Mouse (Mus musculus) heart, postnatal 10 days (tissue): ENCODE results near the gene Fxr2. TPM values are rescaled to one million over a fixed set of nuclear protein-coding genes. Genes with fewer than 3 reads are reported as not detected.
A peak's percentile ranks its signal among the peaks of the same experiment; 100 is the strongest.

Experiments
- DNase-seq, 2 experiments: peaks; one replicate each; pipeline ENCODE4 v3.0.0; 2021
- intact Hi-C: fragments of 180-260 bp; cut with DNase I; formaldehyde crosslinking; loops from one replicate; pipeline ENCODE4 v1.15.1; 2025
- total RNA-seq, 2 experiments: library from RNA; stranded (reverse); gene quantifications; 2 replicates each; pipeline ENCODE4 v1.2.3; 2021

Gene Fxr2
- total RNA-seq, 2 experiments from 2014 or later, result 72.1 to 78.7 TPM

DNA sequence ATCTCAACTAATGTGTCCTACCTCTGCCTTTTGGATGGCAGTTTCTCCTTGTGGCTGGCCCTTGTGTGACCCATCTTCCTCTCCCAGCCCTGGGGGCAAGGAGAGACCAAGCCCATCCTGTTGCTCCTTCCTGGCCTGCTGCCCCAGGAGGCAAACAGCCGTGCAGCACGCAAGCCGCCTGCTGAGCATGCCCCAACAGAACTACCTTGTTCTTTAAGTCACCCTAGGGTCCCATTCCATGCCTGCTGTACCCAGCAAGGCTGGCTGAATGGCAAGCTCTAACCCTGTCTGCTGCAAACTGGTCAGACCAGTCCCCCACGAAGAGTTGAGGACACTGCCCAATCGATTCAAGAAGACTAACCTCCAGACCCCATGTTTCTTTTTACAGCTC, 23.3 kb downstream of the Fxr2 start:
- intact Hi-C loops, result no loop called here
- no peak for DNase-seq

DNA sequence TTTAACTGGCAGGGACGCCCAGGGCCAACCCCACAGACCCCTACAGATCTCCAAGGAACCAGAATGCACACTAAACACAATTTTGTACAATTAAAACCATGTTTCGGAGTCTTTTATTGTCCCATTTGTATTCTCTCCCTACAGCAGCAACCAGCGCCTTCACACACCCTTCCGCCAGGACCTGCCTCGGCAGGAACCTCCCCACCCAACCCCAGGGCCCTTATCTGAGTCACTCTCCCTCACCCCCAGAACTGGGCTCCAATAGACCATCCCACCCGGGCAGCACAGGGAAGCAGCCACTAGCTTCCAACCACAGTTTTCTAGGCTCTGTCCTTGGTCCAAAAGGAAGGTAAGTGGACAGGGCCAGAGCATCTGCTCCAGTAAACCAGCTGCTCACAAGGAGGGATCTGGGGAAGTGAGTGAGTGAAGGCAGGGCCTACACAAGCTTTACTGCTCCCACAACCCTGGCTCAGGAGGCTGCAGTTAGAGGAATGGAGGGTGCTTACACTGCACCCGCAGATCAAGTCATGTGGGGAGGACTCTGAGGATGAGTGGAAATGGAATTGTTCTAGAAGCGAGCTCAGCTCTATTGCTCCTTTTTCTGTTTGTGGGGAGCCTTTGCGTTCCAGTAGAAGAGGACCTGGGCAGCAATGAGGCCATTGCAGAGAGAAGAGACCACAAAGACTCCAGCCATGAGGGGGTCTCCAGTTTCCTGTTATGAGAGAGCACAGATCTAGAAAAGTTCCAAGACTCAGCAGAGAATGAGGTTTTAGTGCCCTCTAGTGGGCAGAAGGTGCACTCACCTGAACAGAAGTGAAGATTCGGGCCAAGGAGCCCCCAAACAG, 24.0 kb downstream of the Fxr2 start:
- intact Hi-C loops, result no loop called here
- DNase-seq, result peak; percentile 47 to 70

DNA sequence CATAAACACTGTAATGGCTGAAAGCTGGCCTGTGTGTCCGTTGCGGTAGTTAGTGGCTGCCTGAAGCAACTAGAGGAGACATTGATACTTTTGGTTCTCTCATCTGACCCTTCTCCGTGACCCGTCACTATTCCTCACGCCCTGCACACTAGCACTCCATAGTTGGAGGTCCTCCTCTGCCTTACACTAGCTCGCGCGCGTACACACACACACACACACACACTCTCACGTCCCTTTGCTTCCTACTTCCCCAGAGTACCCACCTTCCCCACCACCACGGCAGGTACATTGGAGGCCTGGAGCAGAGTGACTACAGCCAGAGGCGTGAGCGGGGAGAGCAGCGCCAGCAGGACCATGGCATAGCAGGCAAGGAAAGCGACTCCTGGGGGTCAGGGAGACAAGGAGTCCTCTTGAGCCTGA, 24.7 kb downstream of the Fxr2 start:
- intact Hi-C loops, result no loop called here
- DNase-seq, result no peak

DNA sequence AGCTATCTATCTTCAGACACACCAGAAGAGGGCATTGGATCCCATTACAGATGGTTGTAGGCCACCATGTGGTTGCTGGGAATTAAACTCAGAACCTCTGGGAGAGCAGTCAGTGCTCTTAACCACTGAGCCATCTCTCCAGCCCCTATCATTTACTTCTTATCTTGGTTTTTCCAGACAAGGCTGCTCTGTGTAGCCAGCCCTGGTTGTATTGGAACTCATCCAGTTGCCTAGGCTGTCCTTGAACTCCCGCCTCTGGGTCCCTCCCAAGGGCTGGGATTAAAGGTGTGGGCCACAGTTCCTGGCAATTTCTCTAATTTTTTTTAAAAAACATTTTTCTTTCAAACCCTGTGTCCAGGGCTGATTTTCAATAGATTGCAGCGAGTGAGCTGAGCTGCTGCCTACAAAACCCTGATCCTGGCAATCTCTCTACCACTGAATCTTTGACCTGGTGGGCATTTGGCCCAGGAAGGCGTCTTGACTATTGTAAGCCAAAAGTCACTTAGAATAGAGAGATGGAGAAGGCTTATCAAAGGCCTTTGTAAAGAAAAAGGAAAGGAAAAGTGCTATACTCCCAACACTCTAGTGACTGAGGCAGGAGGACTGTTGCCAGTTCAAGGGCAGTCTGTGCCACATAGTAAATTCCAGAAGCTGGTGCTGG, 28.6 kb downstream of the Fxr2 start:
- peak in 1 of 2 experiments; percentile 42 for DNase-seq
- intact Hi-C loops, result no loop called here

DNA sequence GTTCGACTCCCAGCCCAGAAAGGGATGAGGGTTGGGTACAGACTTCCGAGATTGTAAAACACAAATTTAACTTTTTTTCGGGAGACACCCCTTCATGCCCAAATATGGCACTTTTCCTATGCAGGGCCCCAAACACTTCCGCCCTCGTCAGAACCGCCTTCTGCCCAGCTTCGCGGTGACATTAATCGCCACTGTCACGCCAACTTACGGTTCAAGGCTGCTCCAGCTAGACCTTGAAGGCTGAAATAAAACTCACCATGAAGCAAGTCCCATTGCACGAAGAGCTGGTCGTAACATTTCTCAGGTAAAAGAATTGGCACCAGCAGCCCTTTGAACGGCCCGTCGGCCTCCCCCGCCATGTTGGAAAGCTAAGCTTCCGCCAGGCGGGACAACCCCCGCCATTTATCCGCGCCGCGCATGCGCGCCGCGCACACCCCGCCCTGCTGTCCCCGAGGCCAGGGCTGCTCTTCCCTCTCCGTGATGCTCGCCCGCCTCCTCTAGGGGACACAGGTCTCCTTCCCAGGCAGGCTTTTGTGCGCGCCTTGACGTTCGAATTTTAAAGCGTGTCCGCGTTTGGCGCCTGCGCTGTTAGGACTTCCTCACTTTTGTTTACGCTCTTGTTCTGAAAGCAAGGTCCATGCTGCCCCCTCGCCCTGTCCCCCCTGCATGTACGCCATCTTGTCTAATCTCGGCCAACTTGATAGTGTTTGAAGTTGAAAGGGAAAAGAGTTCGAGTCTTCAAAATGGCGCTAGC, 29.6 kb downstream of the Fxr2 start, which contains the start of gene Mpdu1:
TSS of gene Mpdu1 (minus strand) at position 430 of the 754 bp plus-strand sequence.
- intact Hi-C loops, result loop anchor here (1.0 kb wide), 1 partner anchor 10 kb away; the partner anchor contains the start of gene Eif4a1
- peak; percentile 96 for DNase-seq

DNA sequence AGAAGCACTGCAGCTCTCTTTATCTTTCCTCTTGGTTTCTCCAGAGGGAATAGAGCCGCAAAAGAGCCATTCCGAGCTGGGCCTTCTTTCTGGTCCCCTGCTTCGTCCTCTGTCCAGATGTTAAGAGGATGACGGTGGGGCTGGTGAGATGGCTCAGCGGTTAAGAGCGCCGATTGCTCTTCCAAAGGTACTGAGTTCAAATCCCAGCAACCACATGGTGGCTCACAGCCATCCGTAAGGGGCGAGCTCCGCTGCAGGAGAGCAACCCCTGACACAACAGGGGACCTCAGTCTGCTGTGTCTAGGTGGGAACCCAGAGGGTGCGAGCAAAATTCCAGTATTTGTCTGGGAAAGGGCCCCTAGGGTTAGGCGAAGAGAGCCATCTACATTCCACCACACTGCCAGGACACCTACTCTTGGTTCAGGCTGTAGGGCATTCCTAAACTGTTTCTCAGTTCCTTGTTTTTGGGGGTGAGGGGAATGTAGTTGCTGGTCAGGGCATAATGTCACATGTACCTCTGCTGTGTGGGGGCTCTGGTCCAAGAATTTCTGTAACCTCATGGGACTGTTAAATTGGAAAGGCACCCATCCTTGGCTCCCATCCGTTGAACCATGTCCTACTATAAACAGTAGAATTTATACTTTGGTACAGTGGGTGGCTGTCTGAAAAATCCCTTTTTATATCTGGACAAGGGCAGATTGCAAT, 30.3 kb downstream of the Fxr2 start:
- intact Hi-C loops, result loop anchor here (1.0 kb wide), 1 partner anchor 9 kb away; the partner anchor contains the start of gene Eif4a1
- no peak for DNase-seq

DNA sequence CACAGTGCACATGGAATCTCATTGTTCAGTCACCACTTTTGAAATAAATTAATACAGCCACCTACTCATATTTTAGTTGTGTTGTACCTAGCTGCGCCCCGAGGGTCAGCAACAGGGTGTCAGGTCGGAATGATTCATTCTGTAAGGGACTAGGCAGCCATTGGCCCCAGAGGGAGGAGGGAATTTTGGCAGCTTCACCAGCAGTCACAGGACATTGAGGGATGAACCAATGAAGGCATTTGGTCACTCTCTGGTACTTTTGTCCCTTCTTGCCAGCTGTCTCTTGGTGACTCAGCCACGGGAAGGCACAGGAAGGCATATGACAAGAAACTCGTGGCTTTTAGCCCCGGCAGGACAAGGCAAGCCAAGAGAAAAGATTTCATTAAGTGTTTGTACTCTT, 31.0 kb downstream of the Fxr2 start:
- intact Hi-C loops, result no loop called here
- DNase-seq, result peak in 1 of 2 experiments; percentile 41

DNA sequence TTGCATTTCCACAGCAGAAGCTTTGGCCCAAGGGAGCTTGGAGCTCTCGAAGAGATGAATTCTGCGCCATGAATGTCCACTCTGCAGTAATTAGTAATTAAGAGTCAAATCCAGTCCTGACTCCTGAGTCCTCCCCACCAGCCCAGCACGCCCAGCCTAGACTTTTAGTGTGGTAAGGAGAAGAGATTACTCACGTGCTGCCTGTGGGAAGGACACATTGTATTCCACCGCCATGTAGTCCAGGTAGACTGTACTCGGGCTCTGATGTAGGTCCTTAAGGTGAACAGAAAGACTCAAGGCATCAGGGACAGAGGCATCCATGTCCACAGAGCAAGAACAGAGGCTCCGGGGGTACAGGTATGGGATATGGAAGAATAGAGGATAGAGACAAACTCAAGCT, 32.1 kb downstream of the Fxr2 start:
- no peak for DNase-seq
- intact Hi-C loops, result no loop called here

DNA sequence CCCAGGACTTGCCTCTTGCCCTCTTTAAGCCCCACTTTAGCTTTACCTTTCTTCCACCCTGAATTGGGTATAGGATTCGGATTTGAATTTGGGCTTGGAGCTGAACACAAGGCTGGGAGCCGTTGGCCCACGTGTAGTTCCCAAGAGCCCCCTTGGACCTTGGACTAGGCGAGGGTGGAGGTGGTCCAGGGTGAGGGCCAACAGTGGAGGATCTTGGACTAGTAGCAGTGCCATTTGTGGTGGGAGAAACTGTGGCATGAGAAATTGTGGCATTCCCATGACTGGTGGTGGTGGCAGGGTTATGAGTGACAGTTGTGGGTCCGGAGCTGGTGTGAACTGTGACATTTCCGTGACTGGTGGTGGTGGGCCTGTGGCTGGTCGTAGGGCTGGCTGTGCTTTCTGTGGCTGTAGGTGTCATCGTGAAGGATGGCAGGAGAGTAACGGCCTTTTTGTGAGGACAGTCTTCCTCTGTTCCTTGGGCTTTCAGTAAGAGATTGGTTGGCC, 32.7 kb downstream of the Fxr2 start:
- intact Hi-C loops, result no loop called here
- DNase-seq, result no peak

DNA sequence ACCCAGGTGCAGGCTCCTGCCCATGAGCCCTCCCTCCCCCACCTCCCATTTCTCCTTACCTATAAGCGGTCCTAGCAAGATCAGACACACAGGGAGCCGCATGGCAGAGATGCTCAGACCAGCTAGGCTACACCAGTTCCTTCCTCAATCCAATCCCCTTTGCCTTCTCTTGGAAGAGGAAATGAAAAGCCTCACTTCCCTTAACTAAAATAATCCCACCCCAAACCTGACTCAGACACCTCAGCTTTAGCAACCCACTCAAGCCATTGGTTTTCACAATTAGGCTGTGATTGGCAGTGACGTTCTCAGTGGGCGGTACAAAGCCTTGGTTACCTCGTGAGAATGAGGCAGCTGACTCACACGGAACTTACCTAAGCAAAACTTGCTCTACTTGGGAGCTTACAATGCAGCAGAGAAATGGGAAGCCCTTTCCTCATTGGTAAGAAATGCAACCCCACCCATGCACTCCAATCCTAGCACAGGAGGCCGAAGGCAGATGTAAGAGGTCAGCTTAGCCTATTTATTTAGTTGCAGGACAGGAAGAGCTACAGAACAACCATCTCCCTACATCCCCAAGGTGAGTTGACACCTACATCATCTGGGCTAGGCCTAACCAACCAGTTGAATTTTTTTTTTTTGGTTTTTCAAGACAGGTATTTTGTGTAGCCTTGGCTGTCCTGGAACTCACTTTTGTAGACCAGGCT, 33.3 kb downstream of the Fxr2 start, which contains the start of gene Cd68:
TSS of gene Cd68 (minus strand) at position 193 of the 704 bp plus-strand sequence.
- DNase-seq, result peak; percentile 52 to 56
- intact Hi-C loops, result no loop called here

DNA sequence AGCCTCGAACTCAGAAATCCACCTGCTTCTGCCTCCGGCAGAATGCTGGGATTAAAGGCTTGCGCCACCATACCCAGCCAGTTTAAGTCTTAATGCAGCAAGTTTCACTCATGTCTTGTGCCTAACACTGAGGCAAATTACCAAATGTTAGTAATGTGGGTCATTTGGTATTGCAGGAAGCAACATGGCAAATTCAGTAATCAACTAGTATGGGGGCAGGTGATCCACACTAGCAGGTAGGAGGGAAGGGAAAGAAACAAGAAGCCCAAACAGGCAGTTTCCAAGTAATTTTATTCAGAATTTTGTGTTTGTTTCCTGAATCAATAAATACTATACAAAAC, 33.8 kb downstream of the Fxr2 start:
- DNase-seq, result no peak
- intact Hi-C loops, result no loop called here

DNA sequence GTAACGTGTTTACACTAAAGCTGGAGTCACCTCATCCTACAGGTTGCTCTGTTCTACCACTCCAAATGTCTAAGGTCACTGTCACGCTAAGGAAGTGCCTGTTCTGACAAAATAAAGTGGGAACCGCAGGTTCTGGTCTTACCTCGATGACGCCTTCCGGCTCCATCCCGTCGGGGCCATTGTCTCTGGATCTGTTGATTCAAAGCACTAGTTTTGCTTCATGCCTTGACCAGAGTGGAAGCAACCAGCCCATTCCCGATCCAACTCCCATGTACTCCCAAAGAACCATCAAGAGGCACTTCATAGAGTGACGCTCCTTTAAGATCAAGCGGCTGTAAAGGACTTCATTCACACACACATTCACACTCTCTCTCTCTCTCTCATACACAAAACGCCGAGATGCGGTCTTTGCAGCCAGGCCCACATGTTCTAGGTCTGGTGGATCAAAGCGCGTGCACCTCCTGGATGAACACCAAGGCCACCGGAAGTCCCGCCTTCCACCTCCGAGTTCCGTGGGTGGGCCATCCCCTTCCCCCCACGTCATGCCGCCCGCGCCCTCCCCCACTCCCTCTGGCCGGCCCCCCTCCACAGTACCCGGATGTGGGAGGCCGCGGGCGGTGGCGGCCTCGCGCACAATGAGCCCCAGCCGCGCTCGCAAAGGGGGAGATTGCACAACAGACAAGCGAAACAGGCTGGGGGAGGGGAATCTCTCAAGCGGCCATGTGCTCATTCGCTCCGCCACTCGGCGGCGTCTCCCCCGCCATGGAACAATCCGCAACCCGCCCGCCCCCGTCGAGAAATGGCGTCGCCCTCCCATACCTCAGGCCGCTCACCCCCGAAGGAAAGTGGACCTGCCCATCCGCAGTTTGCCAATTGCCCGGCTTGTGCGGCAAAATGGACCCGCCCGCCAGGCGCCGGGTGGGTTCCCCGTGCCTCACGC, 38.3 kb downstream of the Fxr2 start:
- DNase-seq, result peak; percentile 95 to 98
- intact Hi-C loops, result no loop called here

DNA sequence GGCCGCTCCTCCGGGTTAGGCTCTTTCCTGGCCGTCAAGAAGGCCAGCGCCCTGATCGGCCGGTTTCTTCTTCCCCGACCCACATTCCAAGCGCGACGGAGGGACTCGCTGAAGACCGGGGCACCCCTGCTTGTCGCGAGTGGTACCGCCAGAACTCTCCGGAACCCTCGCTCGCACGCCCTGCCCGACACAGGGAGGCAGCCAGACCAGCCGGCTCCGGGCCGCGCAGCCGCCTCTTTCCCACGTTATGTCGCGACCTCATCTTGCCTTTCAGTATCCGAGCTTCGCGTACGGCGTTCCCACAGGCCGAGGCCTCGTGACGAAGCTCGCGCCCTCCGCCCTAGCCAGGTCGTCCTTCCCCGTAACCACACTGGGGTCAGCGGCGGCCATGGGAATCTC, 38.9 kb downstream of the Fxr2 start:
- no peak for DNase-seq
- intact Hi-C loops, result loop anchor here (1.0 kb wide), 1 partner anchor 9 kb away; the partner anchor contains the start of gene Mpdu1

DNA sequence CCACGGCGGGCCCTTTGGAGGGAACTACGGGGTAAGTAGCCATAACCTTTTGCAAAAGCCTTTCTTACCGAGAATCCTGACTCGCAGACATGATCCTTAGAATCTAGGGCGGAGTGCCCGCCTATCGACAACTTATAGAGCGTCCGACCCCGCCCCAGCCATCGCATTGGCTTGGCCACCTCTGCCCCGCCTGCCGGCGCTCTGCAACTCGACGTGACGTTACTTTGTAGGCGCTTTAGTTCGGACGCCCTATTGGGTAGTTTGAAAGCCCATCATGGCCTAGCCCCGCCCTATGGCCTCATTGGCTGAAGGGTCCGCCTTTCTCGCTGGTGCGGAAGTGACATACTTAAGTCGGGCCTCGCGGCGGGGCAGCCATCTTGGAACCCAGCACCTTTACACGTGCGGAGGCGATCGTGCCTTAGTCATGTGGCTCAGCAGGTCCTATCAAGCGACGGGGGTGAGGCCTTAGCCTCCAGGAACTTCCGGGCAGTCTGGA, 39.5 kb downstream of the Fxr2 start, which contains the start of gene Eif4a1:
TSS of gene Eif4a1 (minus strand) at position 213 of the 496 bp plus-strand sequence.
- peak; percentile 100 for DNase-seq
- intact Hi-C loops, result loop anchor here (1.0 kb wide), 1 partner anchor 10 kb away; the partner anchor contains the start of gene Mpdu1

DNA sequence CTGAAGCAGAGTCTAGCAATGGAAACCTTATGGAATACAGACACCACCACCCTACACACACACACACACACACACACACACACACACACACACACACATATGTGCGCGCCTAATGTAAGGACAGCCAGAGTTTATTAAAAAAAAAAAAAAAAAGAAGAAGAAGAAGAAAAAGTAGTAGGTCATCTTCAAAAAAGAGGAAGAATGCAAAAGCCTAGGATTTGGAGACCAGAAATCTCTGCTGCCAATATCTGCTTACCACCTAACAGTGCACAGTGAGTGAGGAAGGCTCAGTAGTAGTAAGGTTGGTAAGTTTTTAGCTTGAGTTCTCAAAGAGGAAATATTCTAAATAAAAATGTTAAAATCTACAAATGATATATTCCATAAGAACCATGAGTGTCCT, 46.4 kb downstream of the Fxr2 start:
- DNase-seq, result no peak
- intact Hi-C loops, result no loop called here

DNA sequence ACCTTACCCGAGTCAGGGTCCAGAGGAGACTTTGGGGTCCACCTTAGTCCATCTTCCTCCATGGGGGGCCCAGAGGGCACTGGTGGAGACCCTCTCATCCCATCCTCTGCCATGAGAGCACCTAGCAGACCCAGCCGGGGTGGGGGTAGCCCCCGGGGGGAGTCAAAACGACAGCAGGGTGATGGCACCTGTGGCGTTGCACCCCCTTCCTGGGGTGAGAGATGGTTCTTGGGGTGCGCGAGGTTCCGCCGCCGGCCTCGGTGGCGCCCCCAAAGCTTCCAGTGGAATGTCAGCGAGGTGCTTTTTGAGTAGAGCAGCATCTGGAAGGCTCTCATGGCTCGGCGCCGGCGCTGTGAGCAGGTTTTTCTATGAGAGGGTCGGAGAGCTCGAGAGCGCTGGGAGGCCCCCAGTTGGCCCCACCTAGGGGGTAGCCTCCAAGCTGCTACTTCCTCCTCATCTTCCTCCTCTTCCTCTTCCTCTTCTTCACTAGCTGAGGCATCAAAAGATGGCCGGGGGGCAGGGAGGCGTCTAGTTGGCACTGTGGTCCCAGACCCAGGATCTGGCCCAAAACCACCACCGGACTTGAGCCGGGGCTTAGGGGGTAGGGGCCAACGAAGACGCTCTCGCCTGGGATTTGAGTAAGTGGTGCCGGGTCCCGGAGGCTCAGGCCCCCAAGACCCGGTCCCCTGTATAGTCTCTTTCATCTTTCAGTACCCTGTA, 47.5 kb downstream of the Fxr2 start:
- intact Hi-C loops, result no loop called here
- DNase-seq, result no peak
